Mouse (Mus musculus) CH12.LX (cell line): ENCODE measurements at regions not wholly inside any gene's neighbourhood (a gene's known extent, or its start where the extent isn't known, plus 50 kb on each side); places are given as distances from the start of the nearest gene placed in this dataset.

Experiments
- DNase-seq: peaks from one replicate; pipeline ENCODE4 v3.0.0-alpha.2; 2013; ENCODE audit errors: extremely low read depth
- H3K27ac ChIP-seq: 2 replicates; pipeline ENCODE4 v1.5.1; 2012; ENCODE audit warnings: low read depth, mild to moderate bottlenecking, control low read depth, moderate library complexity; ENCODE audit not compliant: insufficient read depth
- H3K27me3 ChIP-seq: replicated peaks from 2 replicates; pipeline ENCODE3; 2012; ENCODE audit warnings: inconsistent platforms
- H3K36me3 ChIP-seq, 2 experiments: replicated peaks in 1 of 2; 2 replicates each; pipeline versions ENCODE3 to v1.6.1; 2012; ENCODE audit warnings: inconsistent platforms in 1 of 2, low read length in 1 of 2, mild to moderate bottlenecking in 1 of 2, mixed read lengths in 1 of 2, moderate library complexity in 1 of 2; ENCODE audit not compliant: control insufficient read depth in 1 of 2, insufficient read depth in 1 of 2
- H3K4me1 ChIP-seq, 2 experiments: 2 replicates each; pipeline ENCODE4 v1.6.1; 2012; ENCODE audit warnings: inconsistent platforms in 1 of 2, moderate library complexity in 1 of 2; ENCODE audit not compliant: insufficient read depth in 2 of 2, control insufficient read depth in 1 of 2
- H3K4me2 ChIP-seq: 2 replicates; pipeline ENCODE4 v1.6.1; 2012; ENCODE audit warnings: low read depth, mild to moderate bottlenecking, control low read depth; ENCODE audit not compliant: poor library complexity, insufficient read depth, severe bottlenecking
- H3K4me3 ChIP-seq, 3 experiments: fragments of 150-350 bp in 1 of 3; sonication (generic) in 1 of 3; replicated peaks in 1 of 3; 2 replicates each; pipeline versions ENCODE3 to v1.5.1; 2011 to 2012; ENCODE audit warnings: low read depth in 2 of 3, low read length in 2 of 3, mild to moderate bottlenecking in 2 of 3, moderate library complexity in 2 of 3, control low read depth in 1 of 3, improper control_type of control experiment in 1 of 3, inconsistent platforms in 1 of 3, mixed read lengths in 1 of 3; ENCODE audit not compliant: poor library complexity in 1 of 3
- H3K79me2 ChIP-seq: replicated peaks from 2 replicates; pipeline ENCODE4 v1.6.1; 2012; ENCODE audit warnings: mild to moderate bottlenecking, moderate library complexity; ENCODE audit not compliant: control insufficient read depth, poor library complexity, insufficient read depth, severe bottlenecking; ENCODE audit errors: extremely low read depth
- H3K9ac ChIP-seq: 2 replicates; pipeline ENCODE4 v1.6.1; 2012; ENCODE audit warnings: low read depth, mild to moderate bottlenecking, control low read depth, moderate library complexity; ENCODE audit not compliant: insufficient read depth
- H3K9me3 ChIP-seq: replicated peaks from 2 replicates; pipeline ENCODE3; 2012; ENCODE audit warnings: low read length, inconsistent platforms, mixed read lengths
- BHLHE40 ChIP-seq: IDR thresholded peaks from 2 replicates; pipeline ENCODE4 v1.6.1; 2011; ENCODE audit warnings: mild to moderate bottlenecking, low read depth, low read length, improper control_type of control experiment
- CHD1 ChIP-seq: IDR thresholded peaks from 2 replicates; pipeline ENCODE4 v1.6.1; 2012; ENCODE audit warnings: low read depth, low read length, improper control_type of control experiment, inconsistent platforms
- E2F4 ChIP-seq: IDR thresholded peaks from 2 replicates; pipeline ENCODE4 v1.6.1; 2011; ENCODE audit warnings: low read depth, low read length, improper control_type of control experiment; ENCODE audit not compliant: insufficient replicate concordance
- ETS1 ChIP-seq: conservative IDR thresholded peaks from 2 replicates; pipeline ENCODE4 v1.6.1; 2012; ENCODE audit warnings: low read depth, mild to moderate bottlenecking, inconsistent platforms, low read length, improper control_type of control experiment, moderate library complexity
- HCFC1 ChIP-seq: IDR thresholded peaks from 2 replicates; pipeline ENCODE4 v1.6.1; 2012; ENCODE audit warnings: low read depth, mild to moderate bottlenecking, inconsistent platforms, low read length, improper control_type of control experiment
- IRF4 ChIP-seq: IDR thresholded peaks from 2 replicates; pipeline ENCODE4 v1.6.1; 2014; ENCODE audit warnings: low read depth, mild to moderate bottlenecking, inconsistent platforms, low read length, improper control_type of control experiment
- JUN ChIP-seq: IDR thresholded peaks from 2 replicates; pipeline ENCODE4 v1.6.1; 2011; ENCODE audit warnings: low read depth, mild to moderate bottlenecking, low read length, improper control_type of control experiment, moderate library complexity; ENCODE audit not compliant: insufficient read depth
- JUND ChIP-seq: conservative IDR thresholded peaks from 2 replicates; pipeline ENCODE4 v1.6.1; 2011; ENCODE audit warnings: low read depth, low read length, improper control_type of control experiment
- KAT2A ChIP-seq: IDR thresholded peaks from 2 replicates; pipeline ENCODE4 v1.6.1; 2012; ENCODE audit warnings: low read length, improper control_type of control experiment, inconsistent platforms; ENCODE audit not compliant: insufficient replicate concordance
- MAFK ChIP-seq: IDR thresholded peaks from 2 replicates; pipeline ENCODE4 v1.6.1; 2011; ENCODE audit warnings: low read length, improper control_type of control experiment; ENCODE audit not compliant: insufficient replicate concordance
- MAX ChIP-seq: IDR thresholded peaks from 2 replicates; pipeline ENCODE4 v1.6.1; 2011; ENCODE audit warnings: low read length, improper control_type of control experiment
- MXI1 ChIP-seq: IDR thresholded peaks from 2 replicates; pipeline ENCODE4 v1.6.1; 2011; ENCODE audit warnings: mild to moderate bottlenecking, low read depth, low read length, improper control_type of control experiment
- NRF1 ChIP-seq: IDR thresholded peaks from 2 replicates; pipeline ENCODE4 v1.6.1; 2014; ENCODE audit warnings: low read depth, mild to moderate bottlenecking, inconsistent platforms, low read length, improper control_type of control experiment, moderate library complexity
- POLR2AphosphoS2 ChIP-seq: IDR thresholded peaks from 2 replicates; pipeline ENCODE4 v1.6.1; 2011; ENCODE audit warnings: low read depth, low read length, improper control_type of control experiment
- RAD21 ChIP-seq: IDR thresholded peaks from 2 replicates; pipeline ENCODE4 v1.6.1; 2011; ENCODE audit warnings: low read depth, mild to moderate bottlenecking, low read length, improper control_type of control experiment, moderate library complexity
- RCOR1 ChIP-seq: conservative IDR thresholded peaks from 2 replicates; pipeline ENCODE4 v1.6.1; 2012; ENCODE audit warnings: low read depth, mild to moderate bottlenecking, inconsistent platforms, low read length, improper control_type of control experiment
- SMC3 ChIP-seq: IDR thresholded peaks from 2 replicates; pipeline ENCODE4 v1.6.1; 2011; ENCODE audit warnings: low read depth, low read length, improper control_type of control experiment
- TCF12 ChIP-seq: IDR thresholded peaks from 2 replicates; pipeline ENCODE4 v1.6.1; 2014; ENCODE audit warnings: low read depth, mild to moderate bottlenecking, inconsistent platforms, low read length, improper control_type of control experiment
- UBTF ChIP-seq: IDR thresholded peaks from 2 replicates; pipeline ENCODE4 v1.6.1; 2012; ENCODE audit warnings: low read depth, mild to moderate bottlenecking, inconsistent platforms, low read length, improper control_type of control experiment, moderate library complexity
- USF1 ChIP-seq: IDR thresholded peaks from 2 replicates; pipeline ENCODE4 v1.6.1; 2014; ENCODE audit warnings: low read depth, mild to moderate bottlenecking, inconsistent platforms, low read length, improper control_type of control experiment
- ZC3H11A ChIP-seq: IDR thresholded peaks from 2 replicates; pipeline ENCODE4 v1.6.1; 2012; ENCODE audit warnings: low read depth, mild to moderate bottlenecking, inconsistent platforms, low read length, improper control_type of control experiment
- ZKSCAN1 ChIP-seq: IDR thresholded peaks from 2 replicates; pipeline ENCODE4 v1.6.1; 2012; ENCODE audit warnings: low read depth, inconsistent platforms, low read length, improper control_type of control experiment, borderline replicate concordance
- ZMIZ1 ChIP-seq: IDR thresholded peaks from 2 replicates; pipeline ENCODE4 v1.6.1; 2012; ENCODE audit warnings: low read depth, mild to moderate bottlenecking, inconsistent platforms, low read length, improper control_type of control experiment
- ZNF384 ChIP-seq: IDR thresholded peaks from 2 replicates; pipeline ENCODE4 v1.6.1; 2012; ENCODE audit warnings: low read depth, low read length, improper control_type of control experiment, inconsistent platforms
- dilution Hi-C: fragments of 300-500 bp; cut with MboI; formaldehyde crosslinking; loops from 2 replicates; pipeline ENCODE4 v1.14.3; 2020; ENCODE audit warnings: low sequenced_read_pairs; ENCODE audit not compliant: extremely low pct_unique_long_range_greater_than_20kb, extremely low pct_ligation_motif_present
- in situ Hi-C: fragments of 300-500 bp; cut with MboI; formaldehyde crosslinking; loops from 3 replicates; pipeline ENCODE4 v1.14.3; 2019; ENCODE audit warnings: low sequenced_read_pairs, low pct_ligation_motif_present, low pct_unique_long_range_greater_than_20kb, mixed read lengths

- Histone ChIP-seq H3K79me2 (no peaks in the 10 kb centered on the region), H3K36me3 (no peaks in the 10 kb centered on the region), H3K9me3 (no peaks in the 10 kb centered on the region), H3K27me3 (no peaks in the 10 kb centered on the region), H3K9ac (no peak overlapping the region), H3K4me2 (no peak overlapping the region), H3K4me1 (no peaks in the 10 kb centered on the region)
- no peak for DNase-seq
- dilution Hi-C loops, result no loop called here
- TF ChIP-seq HCFC1 (no peak), KAT2A (no peak), RCOR1 (no peak), ZNF384 (no peak), NRF1 (no peak), ZMIZ1 (no peak), UBTF (no peak)
- TF ChIP-seq, all 38 proteins: peak for 0
- Histone ChIP-seq H3K4me3 (no peak overlapping the region), H3K27ac (no peak overlapping the region)
- in situ Hi-C loops, result no loop called here
These were observed 546.3 kb upstream of the Klf6 start for GRCm38 (mm10) chr13:5315011-5315410.

- Histone ChIP-seq H3K9ac (no peak overlapping the region), H3K36me3 (no peaks in the 10 kb centered on the region), H3K27ac (no peak overlapping the region), H3K4me2 (no peak overlapping the region), H3K79me2 (no peaks in the 10 kb centered on the region), H3K4me1 (no peaks in the 10 kb centered on the region), H3K9me3 (no peaks in the 10 kb centered on the region), H3K4me3 (no peak overlapping the region), H3K27me3 (no peaks in the 10 kb centered on the region)
- DNase-seq, result no peak
- in situ Hi-C loops (no loop called here), dilution Hi-C loops (no loop called here)
- TF ChIP-seq TCF12 (no peak), NRF1 (no peak), HCFC1 (no peak), ZC3H11A (no peak), JUN (no peak), CHD1 (no peak)
These were observed 543.1 kb upstream of the Klf6 start for GRCm38 (mm10) chr13:5317941-5318856.

- in situ Hi-C loops (no loop called here), dilution Hi-C loops (no loop called here)
- no peak overlapping the region for H3K4me2 ChIP-seq
- TF ChIP-seq JUN (no peak), IRF4 (no peak), RCOR1 (no peak), MAX (no peak), ETS1 (no peak), KAT2A (no peak), ZKSCAN1 (no peak), E2F4 (no peak), HCFC1 (no peak), POLR2AphosphoS2 (no peak), MXI1 (no peak), SMC3 (no peak), JUND (no peak), BHLHE40 (no peak), MAFK (no peak), RAD21 (no peak), USF1 (no peak)
These were observed 515.6 kb upstream of the Klf6 start for GRCm38 (mm10) chr13:5345712-5346111.

More at GRCm38 (mm10) chr13:5345712-5346111, 515.6 kb upstream of the Klf6 start:
- Histone ChIP-seq H3K27ac (no peak overlapping the region), H3K36me3 (no peaks in the 10 kb centered on the region), H3K79me2 (no peaks in the 10 kb centered on the region), H3K4me1 (no peaks in the 10 kb centered on the region), H3K9me3 (no peaks in the 10 kb centered on the region), H3K4me3 (no peak overlapping the region), H3K27me3 (no peaks in the 10 kb centered on the region), H3K9ac (no peak overlapping the region)
- no peak for DNase-seq
